Comparison of ENCODE assay signal across 17 mouse cellular contexts in the genomic region with DNA sequence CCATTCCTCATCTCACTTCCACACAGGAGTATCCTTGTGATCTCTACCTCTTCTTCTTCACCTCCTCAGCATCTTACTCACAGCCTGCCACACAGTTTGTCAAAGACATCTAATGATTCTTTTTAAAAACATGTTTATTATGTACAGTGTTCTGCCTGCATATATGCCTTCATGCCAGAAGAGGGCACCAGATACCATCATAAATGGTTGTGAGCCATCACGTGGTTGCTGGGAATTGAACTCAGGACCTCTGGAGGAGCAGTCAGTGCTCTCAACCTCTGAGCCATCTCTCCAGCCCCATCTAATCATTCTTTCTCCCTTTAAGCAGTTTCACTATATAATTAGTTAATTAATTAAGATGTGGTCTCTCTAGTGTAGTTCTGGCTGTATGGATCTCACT. TPM values are rescaled to one million over a fixed set of nuclear protein-coding genes. Genes with fewer than 3 reads are reported as not detected.
A peak's percentile ranks its signal among the peaks of the same experiment; 100 is the strongest.
DNase-seq lines count a peak whose midpoint lies in the region; ATAC-seq and TF ChIP-seq lines count a peak whose summit lies in the region.
"Had no signal": no experiment of that assay in that cellular context is flagged by ENCODE, and none has a peak within 500 bp of the region (broad histone marks: within the 10 kb centered on the region; RNA-seq: fewer than 3 reads in every experiment).

No protein-coding gene starts in this region.

- no peak overlapping the region for H3K27ac ChIP-seq in intestine, postnatal 0 days (ENCODE audit: low read depth, low read length)
- no peak overlapping the region for H3K27ac ChIP-seq in intestine, embryonic 15.5 days
- no peak overlapping the region for H3K27ac ChIP-seq in CH12.LX (ENCODE audit: insufficient read depth, low read depth)
- no peak overlapping the region for H3K27ac ChIP-seq in neural tube, embryonic 15.5 days (replicated peaks)
- H3K27ac ChIP-seq: forebrain, embryonic 15.5 days had no signal

- no peak overlapping the region for H3K9ac ChIP-seq in intestine, postnatal 0 days (ENCODE audit: low read depth, low read length)
- no peak overlapping the region for H3K9ac ChIP-seq in intestine, embryonic 15.5 days
- H3K9ac ChIP-seq in CH12.LX (ENCODE audit: insufficient read depth, low read depth): no peak overlapping the region
- no peak overlapping the region for H3K9ac ChIP-seq in neural tube, embryonic 15.5 days (replicated peaks)
- H3K9ac ChIP-seq: forebrain, embryonic 15.5 days had no signal

- no peak overlapping the region for H3K4me2 ChIP-seq in intestine, postnatal 0 days (replicated peaks; ENCODE audit: low read depth)
- H3K4me2 ChIP-seq in intestine, embryonic 15.5 days (replicated peaks): no peak overlapping the region
- no peak overlapping the region for H3K4me2 ChIP-seq in CH12.LX (ENCODE audit: insufficient read depth, low read depth, poor library complexity, severe bottlenecking)
- no peak overlapping the region for H3K4me2 ChIP-seq in neural tube, embryonic 15.5 days
- H3K4me2 ChIP-seq: forebrain, embryonic 15.5 days had no signal

- TF ChIP-seq RAD21 in CH12.LX (IDR thresholded peaks at IDR 0.05; ENCODE audit: low read depth, low read length): peak; percentile 50

- no peaks in the 10 kb centered on the region for H3K4me1 ChIP-seq in intestine, postnatal 0 days (replicated peaks; ENCODE audit: control insufficient read depth, insufficient read depth, low read length)
- no peaks in the 10 kb centered on the region for H3K4me1 ChIP-seq in intestine, embryonic 15.5 days (replicated peaks)
- peaks cover 3 to 12% of the 10 kb centered on the region in 2 experiments; a peak in 2 of 4 replicates for H3K4me1 ChIP-seq in CH12.LX (ENCODE audit: control insufficient read depth in 1 of 2, insufficient read depth in 2 of 2)
- H3K4me1 ChIP-seq in neural tube, embryonic 15.5 days: no peaks in the 10 kb centered on the region
- H3K4me1 ChIP-seq: forebrain, embryonic 15.5 days had no signal

- TF ChIP-seq POLR2A in CH12.LX (IDR thresholded peaks at IDR 0.05; ENCODE audit: low read depth, low read length): no peak

- no peaks in the 10 kb centered on the region for H3K36me3 ChIP-seq in intestine, postnatal 0 days (ENCODE audit: control insufficient read depth, insufficient read depth)
- no peaks in the 10 kb centered on the region for H3K36me3 ChIP-seq in intestine, embryonic 15.5 days
- no peaks in the 10 kb centered on the region for H3K36me3 ChIP-seq in CH12.LX (replicated peaks in 1 of 2; ENCODE audit: control insufficient read depth in 1 of 2, insufficient read depth in 1 of 2, low read length in 1 of 2)
- no peaks in the 10 kb centered on the region for H3K36me3 ChIP-seq in neural tube, embryonic 15.5 days
- H3K36me3 ChIP-seq: forebrain, embryonic 15.5 days had no signal

- no peaks in the 10 kb centered on the region for H3K27me3 ChIP-seq in intestine, postnatal 0 days (replicated peaks; ENCODE audit: control insufficient read depth, insufficient read depth, low read length)
- no peaks in the 10 kb centered on the region for H3K27me3 ChIP-seq in intestine, embryonic 15.5 days (replicated peaks)
- no peaks in the 10 kb centered on the region for H3K27me3 ChIP-seq in CH12.LX (replicated peaks)
- H3K27me3 ChIP-seq in neural tube, embryonic 15.5 days (replicated peaks): 0 out of 2 replicates have a peak, but pooled peaks cover 2% of the 10 kb centered on the region
- H3K27me3 ChIP-seq: forebrain, embryonic 15.5 days had no signal

- dilution Hi-C loops in CH12.LX (cut with MboI; ENCODE audit: extremely low pct_ligation_motif_present, extremely low pct_unique_long_range_greater_than_20kb, low sequenced_read_pairs): no loop called here

- H3K4me3 ChIP-seq in intestine, postnatal 0 days (ENCODE audit: low read depth, low read length): no peak overlapping the region
- no peak overlapping the region for H3K4me3 ChIP-seq in intestine, embryonic 15.5 days (replicated peaks)
- H3K4me3 ChIP-seq in CH12.LX (replicated peaks in 1 of 3; ENCODE audit: low read depth in 2 of 3, low read length in 2 of 3, poor library complexity in 1 of 3): no peak overlapping the region
- H3K4me3 ChIP-seq in neural tube, embryonic 15.5 days (replicated peaks): no peak overlapping the region
- H3K4me3 ChIP-seq: erythroblast, embryonic 14.5 days; forebrain, embryonic 15.5 days had no signal

- no peak for TF ChIP-seq EP300 in CH12.LX (IDR thresholded peaks at IDR 0.05; ENCODE audit: low read length)

- peak; percentile 21 for DNase-seq in 416B (ENCODE audit: low read depth)
- DNase-seq in CH12.LX (ENCODE audit: extremely low read depth): no peak
- peak; percentile 24 for DNase-seq in ZHBTc4 (ENCODE audit: low read depth, low spot score)
- no peak for DNase-seq in thymus, postnatal 36 days
- DNase-seq in Muller cell, postnatal 12 days (ENCODE audit: inconsistent ontology term): no peak
- DNase-seq: adrenal gland, postnatal 25 days; cerebellum, adult 2 months; heart, adult 18-20 months; kidney, postnatal 14 days; lung, adult 2 months; midbrain, embryonic 14.5 days; right cerebral cortex, adult 18-20 months had no signal

- no peak for ATAC-seq in intestine, postnatal 0 days
- ATAC-seq in intestine, embryonic 15.5 days: no peak
- no peak for ATAC-seq in neural tube, embryonic 15.5 days (ENCODE audit: low FRiP score)
- ATAC-seq: forebrain, embryonic 15.5 days had no signal

- peak; percentile 44 for TF ChIP-seq CTCF in intestine, postnatal 0 days (IDR thresholded peaks at IDR 0.05; ENCODE audit: low read depth)
- TF ChIP-seq CTCF in CH12.LX (conservative IDR thresholded peaks at IDR 0.05 in 1 of 2, IDR thresholded peaks at IDR 0.05 in 1 of 2; ENCODE audit: low read depth in 2 of 2, low read length in 2 of 2): peak in 1 of 2 experiments; percentile 49; a peak in 2 of 4 replicates

- no peaks in the 10 kb centered on the region for H3K79me2 ChIP-seq in CH12.LX (replicated peaks; ENCODE audit: control insufficient read depth, extremely low read depth, insufficient read depth, poor library complexity, severe bottlenecking)

- 39% methylated on average over 1 of the region's 1 CpGs for WGBS in intestine, postnatal 0 days
- WGBS in intestine, embryonic 15.5 days: 52% methylated on average over 1 of the region's 1 CpGs
- 42% methylated on average over 1 of the region's 1 CpGs for WGBS in neural tube, embryonic 15.5 days

- in situ Hi-C loops in CH12.LX (cut with MboI; ENCODE audit: low pct_ligation_motif_present, low pct_unique_long_range_greater_than_20kb, low sequenced_read_pairs): loop anchor here (5.0 kb wide), 1 partner anchor 35 kb away; a partner anchor contains a TSS

- H3K9me3 ChIP-seq in intestine, postnatal 0 days (ENCODE audit: control insufficient read depth): no peaks in the 10 kb centered on the region
- no peaks in the 10 kb centered on the region for H3K9me3 ChIP-seq in intestine, embryonic 15.5 days
- peaks cover 7% of the 10 kb centered on the region for H3K9me3 ChIP-seq in CH12.LX (replicated peaks; ENCODE audit: low read length)
- H3K9me3 ChIP-seq in neural tube, embryonic 15.5 days (replicated peaks): no peaks in the 10 kb centered on the region
- H3K9me3 ChIP-seq: forebrain, embryonic 15.5 days had no signal

TF ChIP-seq in CH12.LX, 34 proteins besides CTCF, POLR2A, EP300 and RAD21:
- TF ChIP-seq SIN3A (IDR thresholded peaks at IDR 0.05; ENCODE audit: low read length) (no peak), SMC3 (IDR thresholded peaks at IDR 0.05; ENCODE audit: low read depth, low read length) (peak; percentile 35), ZNF384 (IDR thresholded peaks at IDR 0.05; ENCODE audit: low read depth, low read length) (no peak), E2F4 (IDR thresholded peaks at IDR 0.05; ENCODE audit: insufficient replicate concordance, low read depth, low read length) (0 out of 2 replicates have a peak, but pooled peaks have one; percentile 25), TBP (conservative IDR thresholded peaks at IDR 0.05; ENCODE audit: low read depth, low read length) (no peak), JUND (conservative IDR thresholded peaks at IDR 0.05; ENCODE audit: low read depth, low read length) (no peak)

RNA-seq across cellular contexts. Expression of a gene that starts 8.4 kb away (rescaled TPM):
- polyA plus RNA-seq in intestine, postnatal 0 days (2015; fragmentation: Nextera tagmentation; extraction: Ambion mirVana): 76.2 and 77.9 TPM in 2 replicates
- polyA plus RNA-seq in intestine, embryonic 15.5 days (2015; fragmentation: Nextera tagmentation; extraction: Ambion mirVana): 138 and 145 TPM in 2 replicates
- total RNA-seq in CH12.LX (2012; rRNA removed) (67.1 and 85.9 TPM in 2 replicates), CH12.LX (2014; rRNA removed) (145 and 150 TPM in 2 replicates)
- 163 and 167 TPM in 2 replicates for polyA plus RNA-seq in CH12.LX (2012; ENCODE audit: insufficient read length, low read depth)
- 64.5 and 67.1 TPM in 2 replicates for polyA plus RNA-seq in neural tube, embryonic 15.5 days (2015; fragmentation: Nextera tagmentation; extraction: Ambion mirVana)

RNA-seq across cellular contexts. Expression of a gene that starts 34.3 kb away (rescaled TPM):
- polyA plus RNA-seq in intestine, postnatal 0 days (2015; fragmentation: Nextera tagmentation; extraction: Ambion mirVana): 15.7 and 20.6 TPM in 2 replicates
- polyA plus RNA-seq in intestine, embryonic 15.5 days (2015; fragmentation: Nextera tagmentation; extraction: Ambion mirVana): 40.1 and 45.9 TPM in 2 replicates
- total RNA-seq in CH12.LX (2012; rRNA removed) (33.9 and 42.6 TPM in 2 replicates), CH12.LX (2014; rRNA removed) (67.0 and 70.9 TPM in 2 replicates)
- 52.2 and 52.4 TPM in 2 replicates for polyA plus RNA-seq in CH12.LX (2012; ENCODE audit: insufficient read length, low read depth)
- 51.7 and 54.4 TPM in 2 replicates for polyA plus RNA-seq in neural tube, embryonic 15.5 days (2015; fragmentation: Nextera tagmentation; extraction: Ambion mirVana)

RNA-seq across cellular contexts. Expression of a gene that starts 34.4 kb away (rescaled TPM):
- 0.63 and 0.71 TPM in 2 replicates for polyA plus RNA-seq in intestine, postnatal 0 days (2015; fragmentation: Nextera tagmentation; extraction: Ambion mirVana)
- 0.62 and 0.89 TPM in 2 replicates for polyA plus RNA-seq in intestine, embryonic 15.5 days (2015; fragmentation: Nextera tagmentation; extraction: Ambion mirVana)
- total RNA-seq in CH12.LX (2012; rRNA removed) (1.1 and 1.2 TPM in 2 replicates), CH12.LX (2014; rRNA removed) (1.3 and 1.6 TPM in 2 replicates)
- polyA plus RNA-seq in CH12.LX (2012; ENCODE audit: insufficient read length, low read depth): 1.4 and 1.5 TPM in 2 replicates
- polyA plus RNA-seq in neural tube, embryonic 15.5 days (2015; fragmentation: Nextera tagmentation; extraction: Ambion mirVana): 2.0 and 2.6 TPM in 2 replicates

Comparison
In these comparisons a context has a peak if more than half of its experiments do, and no peak if none do; other contexts are left out.
1. DNase-seq: peak in 416B (single experiment) and ZHBTc4 (single experiment); none in CH12.LX (single experiment), thymus, postnatal 36 days (0 of 2) and Muller cell, postnatal 12 days (single experiment).